Mouse (Mus musculus): ENCODE data around the gene Khdc4. TPM values are rescaled to one million over a fixed set of nuclear protein-coding genes. Genes with fewer than 3 reads are reported as not detected.
"Not testable (repeated sequence)": the region's sequence is repeated elsewhere in the genome, so short reads cannot be mapped to it uniquely, and the experiment has no call there.

Khdc4 gene
- total RNA-seq, 2 experiments from 2014 or later: 56.8 to 57.8 TPM

GRCm38 (mm10) chr3:88654621-88655020 is 31.0 kb upstream of the Khdc4 start:
- no peak for DNase-seq (ENCODE audit: low spot score in 2 of 2)

DNA sequence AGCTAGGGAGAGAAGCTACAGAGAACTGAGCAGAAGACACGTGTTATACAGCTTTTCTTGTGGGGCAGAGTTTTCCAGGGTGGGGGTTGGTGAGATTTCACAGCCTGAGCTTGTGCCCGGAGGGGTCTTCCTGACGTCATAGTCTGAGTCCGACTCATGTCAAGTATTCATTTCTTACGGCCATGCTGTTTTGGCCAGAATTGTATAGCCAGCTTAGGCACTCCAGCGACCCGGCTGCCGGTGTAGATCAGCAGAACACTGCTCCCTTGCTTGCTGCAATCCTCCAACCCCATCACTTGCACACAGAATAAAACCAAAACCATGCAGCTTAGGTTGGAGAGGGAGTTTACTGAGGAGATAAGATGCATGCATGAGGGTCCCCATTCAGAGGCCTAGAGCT is 30.0 kb upstream of the Khdc4 start:
- DNase-seq (ENCODE audit: low spot score in 2 of 2): no peak

- DNase-seq (ENCODE audit: low spot score in 2 of 2): no peak
These were observed 27.0 kb upstream of the Khdc4 start for GRCm38 (mm10) chr3:88658441-88659127.

GRCm38 (mm10) chr3:88659798-88660197 is 25.8 kb upstream of the Khdc4 start:
- DNase-seq (ENCODE audit: low spot score in 2 of 2): no peak

DNA sequence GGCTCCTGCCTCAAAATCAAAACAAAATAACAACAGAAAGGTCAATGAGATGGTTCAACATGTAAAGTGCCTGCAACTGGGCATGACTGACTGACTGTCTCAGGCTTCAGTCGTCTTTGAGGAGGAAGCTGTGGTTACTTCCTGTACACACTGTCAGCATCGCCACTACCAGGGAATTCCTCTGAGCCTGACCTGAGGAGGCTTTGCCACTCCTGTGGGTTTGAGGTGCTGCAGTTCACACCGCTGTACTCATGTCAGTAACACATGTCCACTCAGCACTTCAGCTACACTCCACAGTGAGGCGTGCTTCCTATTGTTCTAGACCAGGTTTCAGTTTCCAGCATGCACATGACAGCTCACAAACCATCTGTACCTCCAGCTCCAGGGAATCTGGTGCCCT is 21.5 kb upstream of the Khdc4 start:
- no peak for DNase-seq (ENCODE audit: low spot score in 2 of 2)

- DNase-seq (ENCODE audit: low spot score in 2 of 2): peak; percentile 47 to 60
These were observed 8.2 kb upstream of the Khdc4 start for GRCm38 (mm10) chr3:88677399-88677798.

DNA sequence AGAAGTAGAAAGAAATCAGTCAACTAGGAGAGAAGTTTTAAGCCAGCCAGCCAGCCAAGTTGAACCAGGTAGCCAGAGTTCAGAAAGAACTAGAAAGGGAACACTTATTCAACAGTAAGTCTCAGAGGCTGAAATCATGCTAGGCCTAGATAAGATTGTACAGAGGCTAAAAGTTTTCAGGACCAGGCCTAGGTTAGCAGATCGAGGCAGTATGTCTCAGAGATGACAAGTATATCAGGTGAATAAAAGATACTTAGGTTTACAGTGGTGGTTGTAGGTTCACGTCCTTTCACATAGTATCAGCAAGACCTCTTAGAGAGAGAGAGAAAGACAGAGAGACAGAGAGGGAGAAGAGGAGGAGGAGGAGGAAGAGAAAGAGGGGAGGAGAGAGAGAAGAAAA is 1.8 kb upstream of the Khdc4 start:
- no peak for DNase-seq (ENCODE audit: low spot score in 2 of 2)

GRCm38 (mm10) chr3:88684236-88684979 is 1.2 kb upstream of the Khdc4 start:
- DNase-seq (ENCODE audit: low spot score in 2 of 2): no peak

DNA sequence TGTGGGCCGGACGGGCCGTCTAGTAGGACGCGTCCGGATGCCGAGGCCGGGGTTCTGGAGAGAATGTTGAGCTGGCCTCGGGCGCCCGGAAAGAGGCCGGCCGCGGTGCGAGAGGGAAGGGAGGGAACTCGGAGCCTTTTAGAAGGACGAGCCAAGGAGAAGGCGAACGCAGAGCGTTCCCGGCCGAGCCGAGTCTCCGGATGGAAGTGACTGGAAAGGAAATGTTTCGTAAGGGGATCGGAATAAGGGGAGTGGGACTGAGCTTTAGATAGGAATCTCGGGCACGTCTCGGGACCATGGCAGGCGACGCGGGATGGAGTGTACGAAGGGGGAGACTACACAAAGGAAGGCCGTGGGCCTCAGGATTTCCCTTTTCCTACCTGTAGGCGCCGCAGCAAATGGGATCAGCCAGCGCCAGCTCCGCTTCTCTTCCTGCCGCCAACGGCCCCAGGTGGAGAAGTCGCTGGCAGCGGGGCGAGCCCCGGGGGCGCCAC is 402 bp downstream of the Khdc4 start:
- DNase-seq (ENCODE audit: low spot score in 2 of 2): peak; percentile 48

DNA sequence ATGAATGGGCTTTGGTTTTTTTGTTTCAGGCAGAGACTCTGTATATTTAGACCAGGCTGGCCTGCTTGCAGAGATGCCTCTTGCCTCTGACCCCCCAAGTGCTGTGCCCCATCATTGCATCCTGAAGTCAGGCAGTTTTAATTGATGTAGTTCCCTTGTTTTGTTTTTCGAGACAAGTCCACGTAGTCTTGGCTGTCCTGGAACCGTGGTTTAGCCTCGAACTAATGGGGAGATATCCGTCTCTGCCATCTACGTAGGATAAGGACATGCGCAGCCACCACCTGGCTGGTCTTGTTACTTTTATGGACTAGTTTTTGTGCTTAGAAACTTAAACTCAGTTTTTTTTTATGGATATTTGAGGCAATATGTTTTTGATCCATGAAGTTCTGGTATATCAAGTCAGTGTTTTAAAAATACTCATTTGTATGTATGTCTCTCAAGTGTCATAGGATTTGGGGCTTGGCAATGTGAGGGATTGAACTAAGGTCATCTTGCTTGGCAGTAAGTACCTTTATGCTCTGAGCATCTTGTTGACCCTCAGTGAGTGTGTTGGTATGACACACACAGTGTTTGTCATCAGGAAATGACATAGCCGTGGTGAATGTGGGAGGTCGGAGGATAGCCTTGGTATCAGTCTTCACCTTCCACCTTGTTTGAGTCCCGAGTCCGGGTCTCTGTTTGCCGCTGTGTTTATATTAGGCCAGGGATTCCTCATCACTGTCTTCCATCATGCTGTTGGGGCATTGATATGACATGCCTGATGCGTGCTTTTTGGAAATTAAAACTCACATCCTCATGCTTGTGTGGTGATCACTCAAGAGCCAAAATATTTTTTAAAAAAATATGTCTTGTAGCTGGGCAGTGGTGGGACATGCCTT is 1.4 kb downstream of the Khdc4 start:
- DNase-seq (ENCODE audit: low spot score in 2 of 2): no peak

DNA sequence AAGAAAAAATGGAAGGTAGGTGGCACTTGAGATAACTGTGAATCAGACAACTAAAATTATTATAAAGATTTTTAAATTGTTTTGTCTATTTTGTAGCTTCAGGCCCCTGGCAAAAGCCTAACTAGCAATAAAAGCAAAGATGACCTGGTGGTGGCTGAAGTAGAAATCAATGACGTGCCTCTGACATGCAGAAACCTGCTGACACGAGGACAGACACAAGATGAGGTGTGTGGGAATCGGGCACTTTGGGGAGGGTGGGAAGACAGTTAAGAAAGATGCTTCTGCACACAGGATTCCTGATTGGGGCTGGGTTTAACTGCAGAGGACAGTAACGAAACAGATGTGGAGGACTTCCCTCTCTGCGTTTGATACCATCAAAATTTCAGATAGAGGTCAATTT is 3.5 kb downstream of the Khdc4 start:
- no peak for DNase-seq (ENCODE audit: low spot score in 2 of 2)

- no peak for DNase-seq (ENCODE audit: low spot score in 2 of 2)
These were observed 9.9 kb downstream of the Khdc4 start for GRCm38 (mm10) chr3:88695545-88695944.

- no peak for DNase-seq (ENCODE audit: low spot score in 2 of 2)
These were observed 12.4 kb downstream of the Khdc4 start for GRCm38 (mm10) chr3:88698051-88698450.

- DNase-seq (ENCODE audit: low spot score in 2 of 2): no peak
These were observed 13.2 kb downstream of the Khdc4 start for GRCm38 (mm10) chr3:88698834-88699233.

- DNase-seq (ENCODE audit: low spot score in 2 of 2): no peak
These were observed 14.6 kb downstream of the Khdc4 start for GRCm38 (mm10) chr3:88700247-88700646.

DNA sequence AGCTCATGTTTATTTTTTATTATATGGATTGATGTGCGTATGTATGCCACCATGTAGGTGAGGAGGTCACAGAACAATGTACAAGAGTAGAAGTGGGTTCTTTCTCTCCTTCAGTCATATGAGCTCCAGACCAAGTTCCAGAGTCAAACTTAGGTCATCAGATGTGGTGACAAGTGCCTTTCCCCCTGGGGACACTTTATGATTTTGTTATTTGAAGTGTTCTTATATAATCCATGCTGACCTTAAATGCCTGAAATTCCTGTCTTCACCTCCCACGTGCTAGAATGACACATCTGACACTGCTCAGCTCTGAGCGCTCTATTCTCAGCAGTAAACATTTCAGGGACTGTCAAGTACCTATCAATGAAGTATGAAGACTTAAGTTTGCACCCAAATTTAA is 15.6 kb downstream of the Khdc4 start:
- DNase-seq (ENCODE audit: low spot score in 2 of 2): no peak

DNA sequence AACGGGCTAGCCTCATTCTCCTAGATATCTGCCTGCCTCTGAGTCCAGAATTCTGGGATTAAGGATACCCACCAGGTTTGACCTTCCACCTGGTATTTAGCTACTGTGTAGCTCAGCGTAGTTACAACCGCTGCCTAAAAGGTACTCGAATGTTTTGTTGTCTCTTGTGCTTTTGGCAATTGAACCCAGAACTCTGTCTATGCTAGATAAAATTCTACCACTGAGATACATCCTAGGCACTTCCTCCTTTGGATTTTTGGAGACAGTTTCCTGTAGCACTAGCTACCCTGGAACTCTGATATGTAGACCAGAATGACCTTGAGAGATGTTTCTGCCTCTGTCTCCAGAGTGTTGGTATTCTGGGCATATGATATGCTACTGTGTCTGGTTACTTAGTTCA is 28.1 kb downstream of the Khdc4 start:
- DNase-seq (ENCODE audit: low spot score in 2 of 2): no peak

DNA sequence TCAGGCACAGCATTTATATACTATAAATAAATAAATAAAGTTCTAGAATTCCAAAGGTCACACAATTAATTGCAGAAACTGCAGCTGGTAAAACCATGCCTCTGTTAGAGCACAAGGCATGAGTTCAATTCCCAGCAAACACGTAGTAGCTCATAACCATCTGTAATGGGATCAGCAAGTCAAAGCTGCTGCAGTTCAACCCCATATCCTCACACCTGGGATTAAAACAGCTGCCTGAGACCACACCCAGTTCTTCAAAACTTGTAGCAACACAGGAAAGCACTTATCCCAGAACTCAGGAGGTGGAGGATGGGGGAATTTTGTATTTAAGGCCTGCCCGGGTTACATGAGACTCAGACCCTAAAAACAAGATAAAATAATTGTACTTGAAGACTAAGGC is 29.1 kb downstream of the Khdc4 start:
- DNase-seq (ENCODE audit: low spot score in 2 of 2): no peak

GRCm38 (mm10) chr3:88715716-88716115 is 30.1 kb downstream of the Khdc4 start:
- DNase-seq (ENCODE audit: low spot score in 2 of 2): not testable (repeated sequence)

GRCm38 (mm10) chr3:88716399-88717197 is 31.0 kb downstream of the Khdc4 start, which contains the start of gene Rit1:
TSS of gene Rit1 (plus strand) at chr3:88716838.
- peak; percentile 71 to 84 for DNase-seq (ENCODE audit: low spot score in 2 of 2)

All from left cerebral cortex, adult 18-20 months (tissue).